Mouse (Mus musculus) midbrain, embryonic 10.5 days (tissue): Measurements from ENCODE around the gene Shc4. TPM values are rescaled to one million over a fixed set of nuclear protein-coding genes. Genes with fewer than 3 reads are reported as not detected.

Source experiments
- DNase-seq: peaks from one replicate; pipeline ENCODE4 v3.0.0-alpha.2; 2017; ENCODE audit warnings: low spot score
- H3K27ac ChIP-seq: fragments of 300-500 bp; sonication (generic); replicated peaks from 2 replicates; pipeline ENCODE4 v1.5.1; 2016; ENCODE audit warnings: mild to moderate bottlenecking
- H3K27me3 ChIP-seq: fragments of 300-500 bp; sonication (generic); 2 replicates; pipeline ENCODE4 v1.6.1; 2016; ENCODE audit warnings: low read depth, mild to moderate bottlenecking; ENCODE audit not compliant: poor library complexity, severe bottlenecking
- H3K36me3 ChIP-seq: fragments of 300-500 bp; sonication (generic); 2 replicates; pipeline ENCODE4 v1.6.1; 2016; ENCODE audit warnings: mild to moderate bottlenecking, moderate library complexity
- H3K4me1 ChIP-seq: fragments of 300-500 bp; sonication (generic); 2 replicates; pipeline ENCODE4 v1.6.1; 2016
- H3K4me3 ChIP-seq: fragments of 300-500 bp; sonication (generic); 2 replicates; pipeline ENCODE4 v1.5.1; 2016; ENCODE audit warnings: mild to moderate bottlenecking, moderate library complexity
- H3K9me3 ChIP-seq: fragments of 300-500 bp; sonication (generic); replicated peaks from 2 replicates; pipeline ENCODE4 v1.6.1; 2016; ENCODE audit warnings: mild to moderate bottlenecking
- WGBS: fragments of 180-500 bp; shearing (Covaris S2); methylation state at CpG from one replicate; pipeline ENCODE4 v1.1.7; 2016; 5-methylcytosine and 5-hydroxymethylcytosine counted together
- polyA plus RNA-seq: library from polyadenylated mRNA; unstranded; fragments of >200 nt; fragmentation: Nextera tagmentation; extraction: Ambion mirVana; gene quantifications from 2 replicates; pipeline ENCODE4 v1.2.1, GENCODE M21; 2016

The Shc4 gene
- polyA plus RNA-seq, 1 experiment from 2014 or later = 1.3 TPM

GRCm38 (mm10) chr2:125716599-125716998 is 7.3 kb downstream of the Shc4 start:
- 87% methylated on average over 8 of the region's 8 CpGs for WGBS
- no peaks in the 10 kb centered on the region for H3K9me3 ChIP-seq
- no peak overlapping the region for H3K4me3 ChIP-seq
- DNase-seq = no peak
- H3K4me1 ChIP-seq = no peaks in the 10 kb centered on the region
- no peaks in the 10 kb centered on the region for H3K36me3 ChIP-seq
- no peak overlapping the region for H3K27ac ChIP-seq
- peaks cover 25% of the 10 kb centered on the region for H3K27me3 ChIP-seq

GRCm38 (mm10) chr2:125706510-125706921 is 17.4 kb downstream of the Shc4 start:
- H3K27ac ChIP-seq = no peak overlapping the region
- no peaks in the 10 kb centered on the region for H3K36me3 ChIP-seq
- peaks cover 4% of the 10 kb centered on the region; the same call in 1 of the 2 replicates for H3K27me3 ChIP-seq
- no peak for DNase-seq
- 84% methylated on average over 5 of the region's 5 CpGs for WGBS
- H3K4me3 ChIP-seq = no peak overlapping the region
- H3K4me1 ChIP-seq = peaks cover 13% of the 10 kb centered on the region
- H3K9me3 ChIP-seq = no peaks in the 10 kb centered on the region

- peak; percentile 54 for DNase-seq
- 33% methylated on average over 12 of the region's 12 CpGs for WGBS
- no peaks in the 10 kb centered on the region for H3K9me3 ChIP-seq
These were observed 18.9 kb downstream of the Shc4 start for GRCm38 (mm10) chr2:125704907-125705631.

GRCm38 (mm10) chr2:125702851-125703250 is 21.1 kb downstream of the Shc4 start:
- Histone ChIP-seq H3K9me3 (no peaks in the 10 kb centered on the region), H3K27ac (no peak overlapping the region), H3K4me1 (peaks cover 13% of the 10 kb centered on the region), H3K36me3 (no peaks in the 10 kb centered on the region), H3K27me3 (peaks cover 4% of the 10 kb centered on the region; the same call in 1 of the 2 replicates), H3K4me3 (no peak overlapping the region)
- 86% methylated on average over 2 of the region's 2 CpGs for WGBS
- no peak for DNase-seq

More at GRCm38 (mm10) chr2:125704907-125705631, 18.9 kb downstream of the Shc4 start:
- H3K4me3 ChIP-seq = no peak overlapping the region
- peak overlapping the region; percentile 69 for H3K27ac ChIP-seq
- H3K27me3 ChIP-seq = peaks cover 4% of the 10 kb centered on the region; the same call in 1 of the 2 replicates
- peaks cover 13% of the 10 kb centered on the region for H3K4me1 ChIP-seq
- no peaks in the 10 kb centered on the region for H3K36me3 ChIP-seq

GRCm38 (mm10) chr2:125701606-125702005 is 22.3 kb downstream of the Shc4 start:
- H3K4me3 ChIP-seq = no peak overlapping the region
- no peaks in the 10 kb centered on the region for H3K36me3 ChIP-seq
- peaks cover 13% of the 10 kb centered on the region for H3K4me1 ChIP-seq
- 84% methylated on average over 2 of the region's 2 CpGs for WGBS
- H3K27ac ChIP-seq = no peak overlapping the region
- peaks cover 4% of the 10 kb centered on the region; the same call in 1 of the 2 replicates for H3K27me3 ChIP-seq
- DNase-seq = no peak
- H3K9me3 ChIP-seq = no peaks in the 10 kb centered on the region

GRCm38 (mm10) chr2:125696219-125696618 is 27.7 kb downstream of the Shc4 start:
- WGBS = 61% methylated on average over 2 of the region's 2 CpGs
- Histone ChIP-seq H3K27ac (no peak overlapping the region), H3K4me3 (no peak overlapping the region), H3K27me3 (no peaks in the 10 kb centered on the region), H3K36me3 (no peaks in the 10 kb centered on the region), H3K4me1 (peaks cover 4% of the 10 kb centered on the region; the same call in 1 of the 2 replicates), H3K9me3 (no peaks in the 10 kb centered on the region)
- DNase-seq = no peak

- Histone ChIP-seq H3K27me3 (no peaks in the 10 kb centered on the region), H3K36me3 (no peaks in the 10 kb centered on the region)
These were observed 29.1 kb downstream of the Shc4 start for GRCm38 (mm10) chr2:125694798-125695197.

GRCm38 (mm10) chr2:125692010-125692409 is 31.9 kb downstream of the Shc4 start:
- Histone ChIP-seq H3K4me3 (no peak overlapping the region), H3K27ac (no peak overlapping the region), H3K36me3 (no peaks in the 10 kb centered on the region), H3K27me3 (no peaks in the 10 kb centered on the region), H3K9me3 (no peaks in the 10 kb centered on the region), H3K4me1 (peaks cover 4% of the 10 kb centered on the region; the same call in 1 of the 2 replicates)
- DNase-seq = no peak
- WGBS = 79% methylated on average over 2 of the region's 2 CpGs

More at GRCm38 (mm10) chr2:125694798-125695197, 29.1 kb downstream of the Shc4 start:
- Histone ChIP-seq H3K4me3 (no peak overlapping the region), H3K9me3 (no peaks in the 10 kb centered on the region), H3K4me1 (peaks cover 4% of the 10 kb centered on the region; the same call in 1 of the 2 replicates), H3K27ac (no peak overlapping the region)
- 75% methylated on average over 2 of the region's 2 CpGs for whole genome bisulfite sequencing
- no peak for DNase-seq

- Histone ChIP-seq H3K4me1 (peaks cover 19% of the 10 kb centered on the region), H3K36me3 (no peaks in the 10 kb centered on the region), H3K9me3 (no peaks in the 10 kb centered on the region), H3K27me3 (no peaks in the 10 kb centered on the region), H3K27ac (peak overlapping the region; percentile 61; the same call in 1 of the 2 replicates), H3K4me3 (no peak overlapping the region)
- 69% methylated on average over 9 of the region's 9 CpGs for WGBS
- no peak for DNase-seq
These were observed 38.4 kb downstream of the Shc4 start for GRCm38 (mm10) chr2:125685441-125686150.

- Histone ChIP-seq H3K4me3 (no peak overlapping the region), H3K27ac (peak overlapping the region; percentile 61), H3K27me3 (no peaks in the 10 kb centered on the region), H3K9me3 (no peaks in the 10 kb centered on the region), H3K36me3 (no peaks in the 10 kb centered on the region), H3K4me1 (peaks cover 19% of the 10 kb centered on the region)
- 74% methylated on average over 10 of the region's 10 CpGs for WGBS
- DNase-seq = peak; percentile 16
These were observed 39.1 kb downstream of the Shc4 start for GRCm38 (mm10) chr2:125684559-125685440.

GRCm38 (mm10) chr2:125683895-125684294 is 40.1 kb downstream of the Shc4 start:
- peaks cover 19% of the 10 kb centered on the region for H3K4me1 ChIP-seq
- no peaks in the 10 kb centered on the region for H3K36me3 ChIP-seq
- no peaks in the 10 kb centered on the region for H3K27me3 ChIP-seq
- no peak overlapping the region for H3K27ac ChIP-seq
- no peak overlapping the region for H3K4me3 ChIP-seq
- H3K9me3 ChIP-seq = no peaks in the 10 kb centered on the region
- 90% methylated on average over 7 of the region's 7 CpGs for WGBS
- no peak for DNase-seq

- Histone ChIP-seq H3K4me1 (peaks cover 19% of the 10 kb centered on the region), H3K4me3 (no peak overlapping the region), H3K9me3 (no peaks in the 10 kb centered on the region), H3K27ac (no peak overlapping the region), H3K27me3 (no peaks in the 10 kb centered on the region), H3K36me3 (no peaks in the 10 kb centered on the region)
- DNase-seq = no peak
- 78% methylated on average over 9 of the region's 9 CpGs for WGBS
These were observed 42.1 kb downstream of the Shc4 start for GRCm38 (mm10) chr2:125681811-125682210.
